Mouse (Mus musculus): ENCODE results near the gene Kcnj9.

- TF ChIP-seq CTCF (IDR thresholded peaks at IDR 0.05; ENCODE audit: control insufficient read depth, insufficient read depth, low read length) (no peak), POLR2A (IDR thresholded peaks at IDR 0.05; ENCODE audit: borderline replicate concordance, control insufficient read depth, low read depth, low read length) (no peak)
These were observed 657 bp downstream of the Kcnj9 start for GRCm38 (mm10) chr1:172328461-172328860.

Data from bone marrow, adult 2 months (tissue).